Mouse (Mus musculus) erythroblast, embryonic 14.5 days (primary cell): ENCODE results near the gene Trappc2l.

Experiments
- GATA1 ChIP-seq: IDR thresholded peaks from 2 replicates; pipeline ENCODE4 v1.6.1; 2012; ENCODE audit warnings: low read length, inconsistent platforms, mixed read lengths
- TAL1 ChIP-seq: IDR thresholded peaks from 3 replicates; pipeline ENCODE4 v1.6.1; 2012; ENCODE audit warnings: low read length, inconsistent platforms, mixed read lengths

DNA sequence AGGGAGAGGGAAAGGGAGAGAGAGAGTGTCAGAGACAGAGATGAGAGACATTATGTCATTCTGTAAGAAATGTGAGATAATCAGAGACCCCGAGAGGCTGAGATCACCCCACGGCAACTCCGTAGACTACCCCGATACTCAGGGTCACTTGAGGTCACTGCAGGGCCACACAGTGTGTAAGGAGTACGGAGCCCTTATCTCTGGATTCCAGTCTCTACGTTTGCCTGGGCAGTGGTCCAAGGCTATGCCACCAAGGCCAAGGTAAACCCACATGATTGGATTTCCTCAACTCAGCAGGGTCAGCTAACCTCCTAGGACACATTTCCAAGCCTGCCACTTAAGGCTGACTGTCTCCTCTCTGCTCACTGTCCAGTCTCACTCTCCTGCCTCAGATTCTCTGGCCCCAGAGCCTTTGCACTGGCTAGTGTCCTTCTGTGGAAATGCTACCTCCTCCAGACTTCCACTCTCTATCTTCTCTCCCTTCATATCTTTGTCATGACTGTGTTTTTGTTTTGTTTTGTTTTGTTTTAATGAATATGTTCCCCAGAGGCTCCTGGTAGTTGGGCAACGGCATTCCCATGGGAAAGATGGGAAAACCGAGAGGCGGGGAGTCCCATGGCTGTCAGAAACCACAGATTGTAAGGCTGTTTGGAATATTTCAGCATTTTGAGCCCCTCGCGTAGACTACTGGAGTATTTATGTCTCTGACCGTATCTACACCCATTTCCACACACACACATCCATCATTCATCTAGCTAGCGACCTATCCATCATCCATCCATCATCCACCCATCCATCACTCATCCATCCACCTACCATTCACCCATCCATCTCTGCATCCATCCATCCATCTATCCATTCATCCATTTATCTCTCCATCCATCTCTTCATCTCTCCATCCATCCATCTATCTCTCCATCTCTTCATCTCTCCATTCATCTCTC, 44.9 kb downstream of the Trappc2l start:
- TF ChIP-seq TAL1 (no peak), GATA1 (no peak)
